Mouse (Mus musculus): ENCODE measurements at regions not wholly inside any gene's neighbourhood (a gene's known extent, or its start where the extent isn't known, plus 50 kb on each side); places are given as distances from the start of the nearest gene placed in this dataset.

DNA sequence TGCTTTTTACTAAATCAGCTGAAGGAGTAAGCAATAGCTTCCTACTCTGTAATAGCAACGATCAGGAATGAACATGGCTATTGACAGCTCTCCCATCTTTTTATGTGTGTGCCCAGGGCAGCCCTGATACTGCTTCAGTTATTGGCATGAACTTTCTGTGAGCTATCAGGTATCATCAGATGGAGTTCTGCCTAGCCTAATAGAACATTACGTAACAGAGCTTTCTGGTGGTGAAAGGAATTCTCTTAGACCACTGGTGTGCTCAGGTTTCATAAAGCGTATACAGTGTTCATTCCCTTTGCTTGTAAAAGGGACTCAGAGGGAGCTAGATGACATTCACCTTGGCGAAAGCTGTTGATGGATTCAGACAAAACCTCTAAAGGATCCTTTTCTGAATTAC, 176.5 kb upstream of the Rnf219 start:
- intact Hi-C loops (cut with DNase I): no loop called here
- Histone ChIP-seq H3K27ac (no peak overlapping the region), H3K4me3 (no peak overlapping the region)
- no peak for TF ChIP-seq CTCF (IDR thresholded peaks at IDR 0.05)
- no peak for DNase-seq

DNA sequence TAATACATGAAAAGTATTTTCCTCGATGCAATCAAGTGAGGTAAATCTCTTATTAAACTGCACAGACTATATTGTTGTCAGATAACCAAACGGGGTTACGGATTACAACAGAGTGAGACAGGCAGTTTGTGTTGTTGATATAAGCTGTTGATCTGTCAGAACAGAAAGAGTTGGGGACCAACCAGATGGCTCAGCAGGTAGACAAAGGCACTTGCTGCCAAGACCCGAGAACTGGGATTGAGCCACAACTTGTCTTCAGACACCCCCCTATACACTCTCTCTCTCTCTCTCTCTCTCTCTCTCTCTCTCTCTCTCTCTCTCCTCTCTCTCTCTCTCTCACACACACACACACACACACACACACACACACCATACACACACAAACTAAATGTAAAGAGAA, 172.7 kb upstream of the Rnf219 start:
- Histone ChIP-seq H3K4me3 (no peak overlapping the region), H3K27ac (no peak overlapping the region)
- DNase-seq: no peak
- TF ChIP-seq CTCF (IDR thresholded peaks at IDR 0.05): no peak
- intact Hi-C loops (cut with DNase I): no loop called here

DNA sequence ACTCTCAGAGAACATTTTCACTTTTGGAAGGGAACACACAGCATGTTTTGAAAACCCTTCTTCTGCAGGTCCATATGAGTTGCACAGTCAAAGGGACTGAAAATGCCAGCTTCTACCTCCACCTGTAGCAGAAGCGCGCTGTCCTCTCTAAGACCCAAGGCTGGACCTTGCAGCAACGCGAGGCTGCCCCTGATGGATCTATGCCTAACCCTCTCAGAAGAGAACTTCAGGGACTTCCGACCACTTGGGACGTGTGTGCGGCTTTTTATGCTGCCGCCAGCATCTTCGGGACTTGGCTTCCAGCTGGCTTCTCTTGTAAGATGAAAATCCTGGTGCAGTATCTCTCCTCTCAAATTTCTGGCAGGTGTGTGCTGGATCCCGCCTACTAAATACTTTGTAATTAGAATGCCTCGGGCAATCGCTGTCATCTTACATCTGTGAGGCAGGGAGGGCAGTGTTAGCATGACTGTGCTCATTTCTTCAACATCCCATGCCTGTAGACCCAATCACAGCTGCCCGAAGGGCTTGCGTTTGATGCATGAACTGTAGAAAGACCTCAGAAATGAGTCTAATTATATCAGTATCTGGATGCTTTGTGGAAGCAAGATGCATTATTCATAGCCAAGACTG, 171.8 kb upstream of the Rnf219 start:
- Histone ChIP-seq H3K27ac (no peak overlapping the region), H3K4me3 (no peak overlapping the region)
- intact Hi-C loops (cut with DNase I): no loop called here
- no peak for TF ChIP-seq CTCF (IDR thresholded peaks at IDR 0.05)
- no peak for DNase-seq

DNA sequence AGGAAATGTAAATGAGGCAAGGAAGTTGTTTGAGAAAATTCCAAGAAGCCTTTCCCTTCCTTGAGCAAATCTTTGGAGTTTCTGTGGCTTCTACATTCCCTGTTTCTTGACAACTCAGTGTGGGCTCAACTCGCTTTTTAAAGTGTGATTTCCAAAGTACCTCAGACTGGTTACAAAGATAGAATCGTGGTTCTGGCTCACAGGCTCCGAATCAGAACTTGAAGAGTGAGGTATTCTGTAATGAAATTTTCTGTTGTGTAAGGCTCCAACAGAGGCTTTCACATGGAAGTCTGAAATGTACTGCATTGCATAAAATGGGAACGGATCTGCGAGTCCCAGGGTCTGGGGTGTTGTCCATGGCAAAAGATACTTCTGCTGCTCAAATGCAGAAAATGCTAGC, 170.2 kb upstream of the Rnf219 start:
- Histone ChIP-seq H3K4me3 (no peak overlapping the region), H3K27ac (no peak overlapping the region)
- TF ChIP-seq CTCF (IDR thresholded peaks at IDR 0.05): no peak
- intact Hi-C loops (cut with DNase I): no loop called here
- DNase-seq: no peak

DNA sequence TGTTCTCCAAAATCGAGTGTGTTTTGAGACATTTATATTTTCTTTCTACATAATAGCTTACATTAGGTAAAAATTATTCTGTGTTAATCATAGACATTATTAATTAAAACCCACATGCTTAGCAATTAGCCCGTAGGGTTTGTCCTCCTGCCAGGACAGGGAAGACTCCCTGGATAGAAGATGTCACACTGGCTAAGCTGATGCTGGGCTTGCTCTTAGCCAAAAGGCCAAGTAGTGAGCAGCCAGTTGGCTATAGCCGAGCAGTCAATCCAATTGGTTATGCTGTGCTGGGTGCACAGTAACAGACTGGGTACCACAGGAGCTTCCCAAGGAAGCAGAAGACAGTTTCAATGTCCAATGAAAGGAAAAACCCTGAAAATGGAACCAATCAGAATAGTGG, 166.0 kb upstream of the Rnf219 start:
- Histone ChIP-seq H3K27ac (no peak overlapping the region), H3K4me3 (no peak overlapping the region)
- no peak for TF ChIP-seq CTCF (IDR thresholded peaks at IDR 0.05)
- DNase-seq: no peak
- intact Hi-C loops (cut with DNase I): no loop called here

DNA sequence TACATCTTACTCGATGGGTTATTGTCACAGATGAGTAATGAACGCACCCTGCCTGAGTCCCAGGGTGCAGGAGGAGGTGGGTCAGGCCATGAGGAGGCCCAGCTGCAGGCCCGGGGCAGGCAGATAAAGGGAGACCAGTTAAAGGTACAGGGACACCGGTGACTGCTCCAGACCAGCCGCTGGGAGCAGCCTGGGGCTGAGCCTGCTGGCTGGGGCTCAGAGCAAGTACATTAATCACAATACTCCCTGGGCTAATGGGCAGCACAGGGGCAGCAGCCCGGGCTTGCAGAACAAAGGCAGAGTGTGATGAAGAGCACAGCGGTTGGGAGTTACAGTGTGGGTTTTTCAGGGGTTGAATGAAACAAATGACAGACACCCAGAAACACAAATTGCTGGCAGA, 154.4 kb upstream of the Rnf219 start:
- TF ChIP-seq CTCF (IDR thresholded peaks at IDR 0.05): no peak
- no peak for DNase-seq

DNA sequence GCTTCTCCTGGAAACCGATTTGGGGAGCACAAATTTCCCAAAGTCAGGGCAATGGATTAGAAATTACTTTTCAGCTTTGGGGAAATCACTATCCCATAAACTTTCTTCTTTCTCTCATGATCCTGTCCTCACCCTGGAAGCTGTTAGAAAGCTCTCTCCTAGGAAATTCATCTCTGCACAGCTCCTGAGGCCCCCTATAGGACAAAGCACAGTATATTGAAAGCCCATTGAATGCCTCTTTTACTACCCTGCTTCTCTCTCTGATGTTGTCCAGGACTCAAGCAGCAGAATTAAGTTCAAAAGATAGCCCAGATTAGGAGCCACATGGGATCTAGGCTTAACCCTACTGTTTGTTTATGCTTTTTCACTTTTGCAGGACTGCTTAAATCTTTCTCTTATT, 139.3 kb upstream of the Rnf219 start:
- intact Hi-C loops (cut with DNase I): no loop called here
- no peak for DNase-seq
- TF ChIP-seq CTCF (IDR thresholded peaks at IDR 0.05): no peak; the same call in 1 of the 2 replicates
- H3K4me3 ChIP-seq: no peak overlapping the region
- no peak overlapping the region for H3K27ac ChIP-seq

More for the DNA sequence above, 154.4 kb upstream of the Rnf219 start:
- Histone ChIP-seq H3K4me3 (no peak overlapping the region), H3K27ac (no peak overlapping the region)
- intact Hi-C loops (cut with DNase I): no loop called here

DNA sequence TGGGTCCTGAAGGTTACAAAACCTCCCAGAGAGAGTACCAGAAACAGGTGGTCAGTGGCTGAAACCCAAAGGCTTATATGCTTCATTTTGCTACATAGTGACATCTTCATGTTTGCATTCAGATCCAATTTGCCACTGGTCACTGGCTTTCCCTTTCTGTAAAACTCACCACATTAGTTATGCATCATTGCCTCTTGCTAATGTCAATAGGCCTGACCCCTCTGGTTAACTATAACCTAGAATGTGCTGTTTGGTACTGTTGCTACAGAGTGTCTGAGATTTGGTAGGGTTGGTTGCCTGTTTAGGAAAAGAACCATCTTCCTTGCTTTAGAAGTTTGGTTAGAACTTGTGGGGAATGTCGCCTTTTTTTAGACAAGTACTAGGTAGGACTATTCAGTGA, 136.3 kb upstream of the Rnf219 start:
- no peak for DNase-seq
- Histone ChIP-seq H3K4me3 (no peak overlapping the region), H3K27ac (no peak overlapping the region)
- TF ChIP-seq CTCF (IDR thresholded peaks at IDR 0.05): no peak
- intact Hi-C loops (cut with DNase I): no loop called here

DNA sequence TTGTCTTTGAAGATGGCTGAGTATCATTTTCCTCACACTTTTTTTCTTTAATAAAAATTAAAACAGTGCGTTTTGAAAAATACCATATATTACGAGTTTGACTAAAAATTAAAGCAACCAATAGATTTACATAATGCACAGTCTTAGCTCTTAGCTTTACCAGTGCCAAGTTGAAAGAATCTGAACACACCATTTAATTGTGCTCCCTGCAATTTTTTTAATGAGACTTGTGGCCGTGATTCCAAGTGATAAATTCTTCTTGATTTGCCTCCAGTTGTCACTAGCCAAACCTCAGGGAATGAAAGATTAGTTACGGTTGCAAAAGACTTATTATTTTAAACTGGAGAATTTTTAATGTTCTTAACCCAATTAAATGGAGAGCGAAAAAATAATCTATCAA, 127.5 kb upstream of the Rnf219 start:
- no peak for DNase-seq
- intact Hi-C loops (cut with DNase I): no loop called here
- Histone ChIP-seq H3K27ac (no peak overlapping the region), H3K4me3 (no peak overlapping the region)
- no peak for TF ChIP-seq CTCF (IDR thresholded peaks at IDR 0.05)

DNA sequence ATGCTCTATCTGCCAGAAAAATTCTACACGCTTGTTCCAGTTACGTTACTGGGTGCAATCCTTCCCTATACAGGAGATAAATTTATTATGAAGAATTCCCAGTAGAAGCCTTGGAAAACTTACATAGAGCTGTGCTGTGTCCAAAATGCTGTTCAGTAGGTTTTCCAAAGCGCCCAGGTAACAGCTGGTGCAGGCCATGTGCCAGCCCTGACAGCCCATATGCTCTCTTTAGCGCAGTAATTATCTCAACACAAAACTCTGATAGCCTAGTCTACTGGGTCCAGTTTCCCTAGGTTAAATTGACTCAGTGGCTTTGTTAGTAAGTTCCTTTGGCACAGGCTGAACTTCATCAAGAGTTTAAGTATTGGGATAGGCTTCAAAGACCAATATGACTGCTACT, 122.2 kb upstream of the Rnf219 start:
- intact Hi-C loops (cut with DNase I): no loop called here
- no peak for TF ChIP-seq CTCF (IDR thresholded peaks at IDR 0.05)
- H3K4me3 ChIP-seq: no peak overlapping the region
- DNase-seq: no peak
- no peak overlapping the region for H3K27ac ChIP-seq

DNA sequence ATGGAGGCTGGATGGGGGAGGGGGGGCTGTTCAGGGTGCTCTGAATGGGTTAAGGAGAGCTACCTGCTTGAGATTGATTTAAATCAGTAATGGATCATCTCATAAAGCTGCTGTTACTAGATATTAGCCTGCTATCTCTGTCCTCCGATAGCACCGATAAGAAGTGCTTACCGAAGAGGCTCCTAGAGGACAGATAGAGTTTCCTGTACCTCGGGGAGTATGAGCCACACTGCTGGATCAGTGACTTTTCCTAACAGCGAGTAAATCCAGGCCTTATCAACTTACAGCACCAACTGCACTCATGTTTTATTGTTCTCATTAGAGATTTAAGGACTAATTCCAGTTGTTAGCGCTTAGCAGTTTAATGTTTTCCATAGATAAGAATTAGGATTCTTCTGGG, 120.3 kb upstream of the Rnf219 start:
- intact Hi-C loops (cut with DNase I): no loop called here
- Histone ChIP-seq H3K4me3 (no peak overlapping the region), H3K27ac (no peak overlapping the region)
- DNase-seq: no peak
- no peak for TF ChIP-seq CTCF (IDR thresholded peaks at IDR 0.05)

DNA sequence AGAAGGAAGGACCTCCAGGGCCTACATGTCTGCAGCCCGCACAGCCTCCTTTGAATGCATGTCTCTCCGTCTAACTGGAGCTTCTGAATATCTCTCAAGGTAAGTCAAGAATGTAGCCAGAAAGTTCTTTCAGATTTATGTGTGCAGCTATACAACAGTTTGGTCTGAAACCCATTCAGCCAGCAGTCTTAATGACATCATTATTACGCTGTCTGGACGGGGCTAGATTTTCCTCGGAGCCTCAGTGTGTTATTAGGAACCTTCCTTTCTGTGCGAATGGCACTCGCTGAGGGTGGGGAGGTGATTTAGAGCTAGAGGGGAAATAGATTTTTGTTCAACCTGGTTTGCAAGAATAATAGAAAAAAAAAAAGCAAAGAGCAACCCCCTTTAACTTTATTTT, 116.9 kb upstream of the Rnf219 start:
- TF ChIP-seq CTCF (IDR thresholded peaks at IDR 0.05): no peak

DNA sequence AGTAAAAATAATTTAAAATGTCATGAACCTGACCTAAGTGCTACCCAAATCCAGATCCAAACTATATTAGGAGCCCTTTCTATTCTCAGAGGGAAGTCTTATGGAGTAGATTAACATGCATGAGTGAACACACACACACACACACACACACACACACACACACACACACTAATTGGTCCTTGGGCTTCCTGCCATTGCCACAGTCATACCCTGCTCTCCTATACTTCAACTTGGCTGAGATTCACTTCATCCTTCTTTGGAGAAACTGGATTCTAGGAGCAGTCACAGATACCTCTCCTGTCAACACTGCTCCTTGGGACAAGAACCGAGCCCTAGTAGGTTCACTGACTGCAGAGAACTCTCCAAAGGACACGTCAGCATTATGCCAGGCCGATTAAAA, 89.0 kb upstream of the Rnf219 start:
- intact Hi-C loops (cut with DNase I): loop anchor here (5.0 to 10.0 kb wide), 2 partner anchors 89 to 577 kb away; partner anchors contain the start of gene Rnf219
- Histone ChIP-seq H3K4me3 (no peak overlapping the region), H3K27ac (no peak overlapping the region)
- no peak for TF ChIP-seq CTCF (IDR thresholded peaks at IDR 0.05)
- no peak for DNase-seq

More for the DNA sequence above, 116.9 kb upstream of the Rnf219 start:
- Histone ChIP-seq H3K4me3 (no peak overlapping the region), H3K27ac (no peak overlapping the region)
- intact Hi-C loops (cut with DNase I): no loop called here
- no peak for DNase-seq

DNA sequence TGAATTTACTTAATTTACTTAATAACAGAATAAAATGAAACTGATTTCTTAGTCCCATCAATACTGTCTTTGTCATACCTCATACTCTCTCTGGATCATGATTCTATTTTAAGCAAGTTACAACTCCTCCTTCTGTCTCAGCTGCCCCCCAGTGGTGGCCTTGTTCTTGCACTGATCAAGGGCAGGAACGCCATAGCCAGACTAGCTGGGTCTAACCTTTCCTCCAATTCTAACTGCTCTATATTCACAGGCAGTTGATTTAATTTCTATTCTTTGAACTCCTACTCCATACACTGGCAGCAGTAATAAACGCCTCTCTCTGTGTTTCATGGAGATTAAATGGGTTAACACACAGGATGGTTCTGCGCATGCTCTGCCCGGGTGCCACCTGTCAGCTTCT, 87.9 kb upstream of the Rnf219 start:
- Histone ChIP-seq H3K4me3 (peak overlapping the region; percentile 59), H3K27ac (peak overlapping the region; percentile 89)
- peak; percentile 73 for TF ChIP-seq CTCF (IDR thresholded peaks at IDR 0.05)
- intact Hi-C loops (cut with DNase I): loop anchor here (5.0 to 10.0 kb wide), 2 partner anchors 88 to 576 kb away; partner anchors contain the start of gene Rnf219
- peak; percentile 74 for DNase-seq
